Comparison of ENCODE assay signal across 17 mouse cellular contexts in the genomic region with DNA sequence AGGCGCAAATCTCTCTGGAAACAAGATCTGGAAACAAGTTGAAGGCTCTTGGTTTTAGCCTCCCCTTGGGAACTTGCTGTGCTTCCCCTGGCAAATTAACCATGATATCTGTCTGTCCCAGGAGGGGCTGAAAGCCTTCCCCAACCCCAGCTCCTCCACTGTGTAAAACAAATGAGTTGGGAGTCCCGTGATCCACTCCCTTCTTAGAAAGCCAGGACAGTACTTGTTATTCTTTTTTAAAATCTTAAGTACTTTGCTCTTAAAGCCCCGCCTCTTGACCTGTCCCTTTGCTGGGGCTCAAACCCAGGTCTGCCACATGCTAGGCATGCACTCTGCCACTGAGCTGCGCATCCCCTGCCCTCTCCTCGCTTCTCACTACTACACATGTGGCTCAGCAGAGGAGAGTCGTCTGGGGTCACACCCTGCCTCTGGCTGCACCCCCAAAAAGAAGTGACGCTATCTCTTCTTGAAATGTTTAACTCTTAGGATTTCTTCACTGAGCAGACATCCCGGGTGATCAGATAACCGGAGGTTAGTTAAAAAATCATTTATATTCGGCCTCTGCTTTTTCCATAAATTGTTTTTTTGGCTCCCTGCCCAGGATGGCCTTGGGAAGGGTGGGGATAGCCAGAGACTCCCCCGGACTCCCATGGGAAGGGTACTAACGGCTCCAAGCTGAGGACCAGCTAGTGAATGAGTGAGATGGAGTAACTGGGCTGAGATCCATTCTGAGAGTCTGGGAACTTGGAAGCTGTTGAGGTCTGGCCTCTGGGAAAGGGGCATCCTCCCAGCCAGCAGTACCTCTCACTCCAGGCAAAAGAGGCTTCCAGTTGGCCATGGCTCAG. TPM values are rescaled to one million over a fixed set of nuclear protein-coding genes. Genes with fewer than 3 reads are reported as not detected.
DNase-seq lines count a peak whose midpoint lies in the region; ATAC-seq and TF ChIP-seq lines count a peak whose summit lies in the region.
"Had no signal": no experiment of that assay in that cellular context is flagged by ENCODE, and none has a peak within 500 bp of the region (broad histone marks: within the 10 kb centered on the region; RNA-seq: fewer than 3 reads in every experiment).

No protein-coding gene starts in this region.

- ATAC-seq in hindbrain, embryonic 11.5 days (ENCODE audit: low FRiP score) = no peak
- ATAC-seq: activated CD4-positive, CD25-positive, alpha-beta regulatory T cell, adult 4 months; forebrain, embryonic 13.5 days; hindbrain, embryonic 16.5 days had no signal

- no peaks in the 10 kb centered on the region for H3K36me3 ChIP-seq in kidney, adult 2 months (ENCODE audit: control insufficient read depth, insufficient read depth, low read length)
- no peaks in the 10 kb centered on the region for H3K36me3 ChIP-seq in hindbrain, embryonic 11.5 days (ENCODE audit: control insufficient read depth, insufficient read depth, low read length)
- H3K36me3 ChIP-seq: embryonic facial prominence, embryonic 15.5 days; limb, embryonic 15.5 days; neural tube, embryonic 15.5 days had no signal

- DNase-seq in adrenal gland, adult 2 months = peak; percentile 29
- no peak for DNase-seq in adrenal gland, postnatal 10 days
- peak; percentile 40 for DNase-seq in kidney, adult 2 months
- DNase-seq in kidney, adult 18-20 months = no peak
- DNase-seq in ovary, postnatal 14 days (ENCODE audit: low spot score) = peak; percentile 46
- DNase-seq in ovary, postnatal 36 days (ENCODE audit: low spot score) = no peak
- DNase-seq in hindbrain, embryonic 11.5 days (ENCODE audit: low spot score) = no peak
- DNase-seq in right cerebral cortex, postnatal 10 days (ENCODE audit: low spot score in 2 of 2) = no peak
- DNase-seq: cerebellum, postnatal 14 days had no signal

- no peak for TF ChIP-seq CTCF in kidney, adult 2 months (conservative IDR thresholded peaks at IDR 0.05; ENCODE audit: insufficient read depth, insufficient read length, low read depth, low read length)

- peaks cover 16% of the 10 kb centered on the region for H3K4me1 ChIP-seq in kidney, adult 2 months (ENCODE audit: control insufficient read depth, insufficient read depth, low read length)
- peaks cover 2% of the 10 kb centered on the region; the same call in 1 of the 2 replicates for H3K4me1 ChIP-seq in hindbrain, embryonic 11.5 days (replicated peaks; ENCODE audit: control insufficient read depth, insufficient read depth, low read length)

- no peak overlapping the region for H3K4me3 ChIP-seq in kidney, adult 2 months (ENCODE audit: insufficient read depth, low read depth, low read length)
- H3K4me3 ChIP-seq in hindbrain, embryonic 11.5 days (ENCODE audit: low read depth, low read length) = no peak overlapping the region
- H3K4me3 ChIP-seq: embryonic facial prominence, embryonic 15.5 days; forebrain, embryonic 13.5 days; limb, embryonic 15.5 days; neural tube, embryonic 15.5 days had no signal

- no peak overlapping the region for H3K9ac ChIP-seq in hindbrain, embryonic 11.5 days (ENCODE audit: low read depth, low read length)
- H3K9ac ChIP-seq: embryonic facial prominence, embryonic 15.5 days; forebrain, embryonic 13.5 days; limb, embryonic 15.5 days; neural tube, embryonic 15.5 days had no signal

- H3K4me2 ChIP-seq in hindbrain, embryonic 11.5 days (replicated peaks; ENCODE audit: low read depth, low read length) = no peak overlapping the region
- H3K4me2 ChIP-seq: embryonic facial prominence, embryonic 15.5 days; forebrain, embryonic 13.5 days; limb, embryonic 15.5 days; neural tube, embryonic 15.5 days had no signal

- TF ChIP-seq POLR2A in kidney, adult 2 months (IDR thresholded peaks at IDR 0.05; ENCODE audit: low read depth, low read length) = no peak

- no peak overlapping the region for H3K27ac ChIP-seq in kidney, adult 2 months (ENCODE audit: insufficient read depth, low read depth, low read length)
- no peak overlapping the region for H3K27ac ChIP-seq in hindbrain, embryonic 11.5 days (ENCODE audit: low read depth, low read length)
- H3K27ac ChIP-seq: embryonic facial prominence, embryonic 15.5 days; forebrain, embryonic 13.5 days; limb, embryonic 15.5 days; macrophage; neural tube, embryonic 15.5 days had no signal

- no peaks in the 10 kb centered on the region for H3K27me3 ChIP-seq in kidney, adult 2 months (replicated peaks; ENCODE audit: control insufficient read depth, insufficient read depth, low read length)
- H3K27me3 ChIP-seq in hindbrain, embryonic 11.5 days (ENCODE audit: control insufficient read depth, insufficient read depth, low read length) = no peaks in the 10 kb centered on the region
- H3K27me3 ChIP-seq: embryonic facial prominence, embryonic 15.5 days; forebrain, embryonic 13.5 days; limb, embryonic 15.5 days; neural tube, embryonic 15.5 days had no signal

- H3K9me3 ChIP-seq in hindbrain, embryonic 11.5 days (ENCODE audit: control insufficient read depth, low read length) = no peaks in the 10 kb centered on the region
- H3K9me3 ChIP-seq: embryonic facial prominence, embryonic 15.5 days; forebrain, embryonic 13.5 days; limb, embryonic 15.5 days; neural tube, embryonic 15.5 days had no signal

- 49% methylated on average over 12 of the region's 12 CpGs for WGBS in kidney, adult 2 months
- 74% methylated on average over 12 of the region's 12 CpGs for WGBS in hindbrain, embryonic 11.5 days

RNA-seq across cellular contexts. Expression of a gene that starts 9.0 kb away (rescaled TPM):
- 10 to 100 TPM; 59.8 to 61.8 TPM for total RNA-seq in adrenal gland, adult 2 months (2021)
- 21.7 and 23.2 TPM in 2 replicates for polyA plus RNA-seq in adrenal gland, adult 2 months (2012; rRNA removed)
- 10 to 100 TPM; 68.2 to 70.3 TPM for total RNA-seq in adrenal gland, postnatal 10 days (2021)
- 26.6 and 27.8 TPM in 2 replicates for polyA plus RNA-seq in kidney, adult 2 months (2012; rRNA removed)
- 20.6 and 25.2 TPM in 2 replicates for polyA plus RNA-seq in hindbrain, embryonic 11.5 days (2014; fragmentation: Nextera tagmentation; extraction: Ambion mirVana)

RNA-seq across cellular contexts. Expression of a gene that starts 55.7 kb away (rescaled TPM):
- 1 to 10 TPM; 4.3 to 6.0 TPM for total RNA-seq in adrenal gland, adult 2 months (2021)
- polyA plus RNA-seq in adrenal gland, adult 2 months (2012; rRNA removed) = 2.5 and 2.8 TPM in 2 replicates
- total RNA-seq in adrenal gland, postnatal 10 days (2021) = 1 to 10 TPM; 5.3 to 7.8 TPM
- polyA plus RNA-seq in kidney, adult 2 months (2012; rRNA removed) = 0.86 and 1.4 TPM in 2 replicates
- 1.7 and 2.4 TPM in 2 replicates for polyA plus RNA-seq in hindbrain, embryonic 11.5 days (2014; fragmentation: Nextera tagmentation; extraction: Ambion mirVana)
- total RNA-seq: gastrocnemius, adult 8-10 months had no signal
- polyA plus RNA-seq: macrophage had no signal

Comparison
In these comparisons a context has a peak if more than half of its experiments do, and no peak if none do; other contexts are left out.
1. DNase-seq: peak in adrenal gland, adult 2 months (single experiment), kidney, adult 2 months (single experiment) and ovary, postnatal 14 days (single experiment); none in adrenal gland, postnatal 10 days (single experiment), kidney, adult 18-20 months (single experiment), ovary, postnatal 36 days (single experiment), hindbrain, embryonic 11.5 days (single experiment) and right cerebral cortex, postnatal 10 days (0 of 2).